Mouse (Mus musculus): Measurements from ENCODE around the gene Ugt1a7c.

Gene Ugt1a7c

GRCm38 (mm10) chr1:88260604-88261377 is 165.9 kb downstream of the Ugt1a7c start:
- no peak for DNase-seq (ENCODE audit: extremely low read depth, low read depth)

- no peak for DNase-seq (ENCODE audit: extremely low read depth, low read depth)
Observed at GRCm38 (mm10) chr1:88261706-88262105, 166.8 kb downstream of the Ugt1a7c start.

- DNase-seq (ENCODE audit: extremely low read depth, low read depth) = peak; percentile 58
Observed at GRCm38 (mm10) chr1:88262255-88262654, 167.4 kb downstream of the Ugt1a7c start.

- no peak for DNase-seq (ENCODE audit: extremely low read depth, low read depth)
Observed at GRCm38 (mm10) chr1:88262961-88263360, 168.1 kb downstream of the Ugt1a7c start.

GRCm38 (mm10) chr1:88263778-88264177 is 168.9 kb downstream of the Ugt1a7c start:
- no peak for DNase-seq (ENCODE audit: extremely low read depth, low read depth)

- no peak for DNase-seq (ENCODE audit: extremely low read depth, low read depth)
Observed at GRCm38 (mm10) chr1:88264237-88264868, 169.5 kb downstream of the Ugt1a7c start.

- no peak for DNase-seq (ENCODE audit: extremely low read depth, low read depth)
Observed at GRCm38 (mm10) chr1:88264869-88265240, 170.0 kb downstream of the Ugt1a7c start.

GRCm38 (mm10) chr1:88266123-88266522 is 171.3 kb downstream of the Ugt1a7c start:
- no peak for DNase-seq (ENCODE audit: extremely low read depth, low read depth)

- no peak for DNase-seq (ENCODE audit: extremely low read depth, low read depth)
Observed at GRCm38 (mm10) chr1:88267489-88267888, 172.6 kb downstream of the Ugt1a7c start.

- DNase-seq (ENCODE audit: extremely low read depth, low read depth) = no peak
Observed at GRCm38 (mm10) chr1:88268070-88268469, 173.2 kb downstream of the Ugt1a7c start.
